Mouse (Mus musculus): ENCODE measurements around the gene Cacna1d. TPM values are rescaled to one million over a fixed set of nuclear protein-coding genes. Genes with fewer than 3 reads are reported as not detected.

Cacna1d gene
- total RNA-seq, 1 experiment from 2014 or later: 5.0 TPM

DNA sequence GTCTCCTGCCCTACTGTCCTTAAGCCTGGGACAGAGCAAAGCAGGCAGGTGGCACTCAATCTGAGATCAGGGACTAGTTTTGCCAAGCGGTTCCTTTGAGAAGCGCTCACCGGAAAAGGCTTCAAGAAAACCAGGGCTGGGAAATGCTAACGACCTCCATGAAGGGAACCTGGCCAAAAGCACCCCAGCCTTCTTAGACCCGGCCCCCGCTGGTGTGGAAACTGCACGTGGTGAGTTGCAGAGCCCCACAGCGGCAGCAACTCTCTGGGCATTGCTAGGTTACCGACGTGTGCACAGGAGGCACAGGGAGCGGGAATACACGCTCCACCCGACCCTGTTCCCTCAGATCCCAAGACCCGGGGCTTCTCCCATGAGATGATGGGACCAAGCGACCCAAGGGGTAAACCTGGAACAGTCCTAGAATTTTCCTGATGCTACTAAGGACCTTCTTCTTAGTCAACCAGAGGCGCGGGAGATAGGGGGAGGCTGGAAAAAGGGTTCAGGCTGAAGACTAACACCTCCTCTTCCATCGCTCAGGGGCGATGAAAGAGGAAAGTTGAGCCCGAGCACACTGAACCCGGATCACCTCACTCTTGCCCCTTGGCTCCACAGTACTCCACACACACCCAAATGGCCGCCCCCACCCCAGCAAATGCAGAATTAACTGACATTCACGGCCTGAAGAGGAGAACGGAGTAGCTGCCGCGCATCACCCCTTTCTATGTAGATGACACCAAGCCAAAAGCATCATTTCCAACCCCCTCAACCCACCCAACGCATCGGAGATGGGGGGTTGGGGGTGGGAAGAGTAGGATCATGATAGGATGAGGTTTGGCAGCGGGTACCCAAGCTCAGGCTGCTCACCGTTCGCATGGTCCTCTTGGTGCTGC lies 138.9 kb downstream of the Cacna1d start:
- no peak for ATAC-seq (replicated peaks; ENCODE audit: insufficient number of reproducible peaks, low FRiP score, low TSS enrichment, poor library complexity, severe bottlenecking)

- no peak for ATAC-seq (replicated peaks; ENCODE audit: insufficient number of reproducible peaks, low FRiP score, low TSS enrichment, poor library complexity, severe bottlenecking)
Observed at GRCm38 (mm10) chr14:30350285-30350684, 141.0 kb downstream of the Cacna1d start.

DNA sequence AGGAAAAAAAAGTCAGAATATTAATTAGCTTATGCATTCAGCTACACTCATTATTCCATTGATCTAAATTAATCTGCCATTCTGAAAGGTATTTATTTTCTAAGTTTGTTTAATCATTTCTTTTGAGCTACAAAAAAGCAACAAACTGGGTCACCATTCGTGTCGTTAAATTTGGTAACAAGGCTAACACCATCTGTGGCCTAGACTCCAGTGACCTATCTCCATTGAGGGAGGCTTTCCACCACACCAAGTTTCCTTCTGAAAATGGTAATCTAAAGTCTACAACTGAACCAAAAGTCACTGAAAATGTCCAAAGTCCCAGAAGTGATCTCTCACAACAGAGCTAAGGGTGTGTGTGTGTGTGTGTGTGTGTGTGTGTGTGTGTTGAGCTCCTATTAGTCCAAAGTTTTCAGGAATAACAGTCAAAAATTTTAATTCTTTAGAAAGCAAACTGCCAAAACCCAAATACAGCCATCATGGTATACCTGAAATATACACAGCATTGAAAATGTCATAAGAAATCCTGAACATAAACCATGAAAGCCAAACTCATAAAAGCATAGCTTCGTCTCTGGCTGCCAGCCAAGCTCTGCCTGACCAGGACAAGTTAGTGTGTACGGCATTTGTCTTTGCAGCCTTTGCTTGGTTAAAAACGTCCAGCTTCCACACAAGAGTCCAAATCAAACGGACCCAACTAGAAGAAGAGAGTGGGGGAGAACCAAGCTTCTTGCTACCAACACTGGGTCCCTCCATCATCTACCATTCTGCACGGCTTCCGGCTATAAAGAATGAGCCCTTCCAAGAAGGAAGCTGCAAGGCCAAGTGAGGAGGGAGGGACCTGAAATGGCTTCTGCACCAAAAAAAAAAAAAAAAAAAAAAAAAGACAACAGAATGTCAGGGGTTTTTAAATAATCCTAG lies 146.0 kb downstream of the Cacna1d start:
- no peak for ATAC-seq (replicated peaks; ENCODE audit: insufficient number of reproducible peaks, low FRiP score, low TSS enrichment, poor library complexity, severe bottlenecking)

DNA sequence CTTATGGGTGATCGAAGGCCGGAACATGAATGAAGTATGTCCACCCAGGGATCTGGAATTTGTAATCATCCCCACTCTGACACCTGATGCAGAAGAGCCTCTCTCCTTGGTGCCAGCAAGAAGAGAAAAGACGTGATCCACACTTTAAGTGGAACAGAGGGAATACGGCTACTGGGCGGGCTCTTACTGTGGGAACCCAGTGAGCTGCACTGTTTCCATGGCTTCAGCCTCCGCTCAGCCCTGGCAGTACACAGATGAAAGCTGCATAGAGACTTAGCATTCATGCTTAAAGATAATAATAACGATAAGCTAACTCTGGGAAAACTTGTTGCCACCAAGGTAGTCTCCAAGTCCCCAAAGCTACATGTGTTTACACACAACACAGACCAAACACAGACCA lies 147.5 kb downstream of the Cacna1d start:
- ATAC-seq (replicated peaks; ENCODE audit: insufficient number of reproducible peaks, low FRiP score, low TSS enrichment, poor library complexity, severe bottlenecking): no peak

GRCm38 (mm10) chr14:30341825-30342590 lies 149.2 kb downstream of the Cacna1d start:
- no peak for ATAC-seq (replicated peaks; ENCODE audit: insufficient number of reproducible peaks, low FRiP score, low TSS enrichment, poor library complexity, severe bottlenecking)

- no peak for ATAC-seq (replicated peaks; ENCODE audit: insufficient number of reproducible peaks, low FRiP score, low TSS enrichment, poor library complexity, severe bottlenecking)
Observed at GRCm38 (mm10) chr14:30340140-30340539, 151.1 kb downstream of the Cacna1d start.

- no peak for ATAC-seq (replicated peaks; ENCODE audit: insufficient number of reproducible peaks, low FRiP score, low TSS enrichment, poor library complexity, severe bottlenecking)
Observed at GRCm38 (mm10) chr14:30331856-30332255, 159.4 kb downstream of the Cacna1d start.

DNA sequence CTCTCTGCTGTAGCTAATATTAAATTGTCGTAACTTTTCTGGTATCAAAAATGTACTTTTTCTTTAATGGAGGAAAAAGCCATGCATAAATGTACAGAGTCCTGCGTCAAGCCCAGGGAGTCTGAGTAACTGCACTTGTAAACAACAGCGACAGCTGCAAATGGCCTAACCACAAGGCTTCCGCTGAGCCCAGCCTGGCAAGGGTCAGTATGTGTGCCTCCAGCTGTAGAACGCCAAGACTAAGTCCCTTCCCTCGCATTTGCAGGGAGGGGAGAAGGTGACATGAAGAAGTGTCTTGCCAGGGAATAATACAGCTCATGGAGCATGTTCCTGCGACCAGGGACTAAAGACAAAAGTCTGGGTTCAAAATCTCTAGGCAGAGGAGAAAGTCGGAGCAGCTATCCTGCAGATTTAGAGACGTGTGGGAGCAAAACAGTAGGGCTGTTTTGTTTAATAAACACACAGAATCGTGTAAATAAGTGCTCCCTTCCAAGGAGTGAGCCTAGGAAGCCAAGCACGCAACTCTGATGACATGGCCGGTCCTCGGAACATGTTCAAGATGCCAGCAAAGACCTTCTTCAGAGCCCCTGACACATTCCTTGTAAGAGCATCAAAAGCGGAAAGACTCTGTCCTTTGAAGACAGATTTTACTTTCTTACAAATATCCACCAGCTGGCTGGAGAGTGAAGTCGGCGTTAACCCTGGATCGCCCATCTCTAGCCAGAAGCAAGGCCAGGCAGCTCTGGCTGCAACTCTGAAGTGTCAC lies 160.7 kb downstream of the Cacna1d start:
- no peak for ATAC-seq (replicated peaks; ENCODE audit: insufficient number of reproducible peaks, low FRiP score, low TSS enrichment, poor library complexity, severe bottlenecking)

GRCm38 (mm10) chr14:30329109-30329508 lies 162.1 kb downstream of the Cacna1d start:
- no peak for ATAC-seq (replicated peaks; ENCODE audit: insufficient number of reproducible peaks, low FRiP score, low TSS enrichment, poor library complexity, severe bottlenecking)

DNA sequence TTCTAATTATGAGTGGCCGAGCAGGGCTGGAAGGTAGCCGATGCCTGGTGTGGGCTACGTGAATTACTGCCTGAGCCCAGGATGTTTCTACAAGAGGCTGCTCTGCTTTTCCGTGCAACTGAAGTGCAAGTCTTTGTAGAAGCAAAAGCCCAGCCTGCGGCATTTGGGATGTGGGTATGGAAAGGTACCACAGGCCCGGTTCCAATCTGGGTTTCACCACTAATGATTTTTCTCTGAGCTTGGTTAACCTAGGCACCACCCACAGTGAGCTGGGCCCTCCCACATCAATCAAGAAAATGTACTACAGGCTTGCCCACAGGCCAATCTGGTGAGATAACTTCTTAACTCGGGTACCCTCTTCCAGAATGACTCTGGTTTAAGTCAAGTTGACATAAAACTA lies 163.8 kb downstream of the Cacna1d start:
- no peak for ATAC-seq (replicated peaks; ENCODE audit: insufficient number of reproducible peaks, low FRiP score, low TSS enrichment, poor library complexity, severe bottlenecking)

DNA sequence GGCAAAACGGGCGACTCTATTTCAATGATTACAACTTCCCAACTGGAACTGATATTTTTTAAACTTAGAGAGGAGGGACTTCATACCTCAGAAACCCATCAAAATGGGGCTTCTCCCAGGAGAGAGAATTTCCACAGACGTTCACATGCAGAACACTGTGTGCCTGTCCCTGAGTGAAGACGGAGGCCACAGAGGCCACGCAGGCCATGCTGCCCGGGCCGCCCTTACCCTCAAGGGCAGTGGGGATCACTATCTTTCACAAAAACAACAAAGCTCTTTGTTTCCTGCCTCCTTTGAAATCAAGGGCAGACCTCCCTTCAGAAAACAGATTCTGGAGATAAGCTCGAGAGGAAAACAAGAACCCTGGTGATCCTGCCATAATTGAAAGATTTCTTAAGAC lies 164.2 kb downstream of the Cacna1d start:
- ATAC-seq (replicated peaks; ENCODE audit: insufficient number of reproducible peaks, low FRiP score, low TSS enrichment, poor library complexity, severe bottlenecking): no peak

DNA sequence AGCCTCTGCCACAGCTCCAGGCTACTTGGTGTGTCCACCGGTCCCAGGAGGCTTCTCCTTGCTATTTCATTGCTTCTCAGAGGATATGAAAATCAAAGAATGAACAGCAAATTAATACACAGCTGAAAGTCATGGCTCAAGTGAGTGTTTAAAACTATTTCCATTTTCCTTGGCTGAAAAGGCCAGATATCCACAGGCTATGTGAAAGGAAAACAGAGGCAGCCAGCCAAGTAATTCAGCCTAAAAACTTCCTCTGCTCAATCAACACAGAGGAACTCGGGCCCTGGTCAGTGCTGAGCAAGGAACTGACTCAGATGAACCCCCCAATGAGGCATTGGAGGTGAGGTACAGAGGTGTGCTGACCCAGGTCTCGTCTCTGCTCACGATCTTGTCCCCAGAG lies 165.0 kb downstream of the Cacna1d start:
- no peak for ATAC-seq (replicated peaks; ENCODE audit: insufficient number of reproducible peaks, low FRiP score, low TSS enrichment, poor library complexity, severe bottlenecking)

DNA sequence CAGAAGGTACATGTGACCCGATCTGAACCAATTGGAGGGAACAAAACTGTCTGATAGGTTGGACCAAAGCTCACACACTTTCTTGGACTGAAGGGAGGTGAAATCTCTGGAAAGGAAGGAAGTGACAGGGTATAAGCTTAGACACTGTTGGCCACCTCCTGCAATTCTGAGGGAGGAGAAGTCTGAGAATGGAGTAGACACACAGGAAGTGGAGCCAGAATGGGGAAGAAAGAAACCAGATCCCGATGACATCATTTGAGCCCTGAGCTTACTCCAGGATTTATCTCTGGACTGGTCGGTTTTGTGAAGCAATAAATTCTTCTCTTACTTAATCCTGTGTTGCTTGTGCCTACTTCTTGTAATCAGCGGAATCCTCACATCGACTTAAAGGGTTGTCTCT lies 166.3 kb downstream of the Cacna1d start:
- no peak for ATAC-seq (replicated peaks; ENCODE audit: insufficient number of reproducible peaks, low FRiP score, low TSS enrichment, poor library complexity, severe bottlenecking)

DNA sequence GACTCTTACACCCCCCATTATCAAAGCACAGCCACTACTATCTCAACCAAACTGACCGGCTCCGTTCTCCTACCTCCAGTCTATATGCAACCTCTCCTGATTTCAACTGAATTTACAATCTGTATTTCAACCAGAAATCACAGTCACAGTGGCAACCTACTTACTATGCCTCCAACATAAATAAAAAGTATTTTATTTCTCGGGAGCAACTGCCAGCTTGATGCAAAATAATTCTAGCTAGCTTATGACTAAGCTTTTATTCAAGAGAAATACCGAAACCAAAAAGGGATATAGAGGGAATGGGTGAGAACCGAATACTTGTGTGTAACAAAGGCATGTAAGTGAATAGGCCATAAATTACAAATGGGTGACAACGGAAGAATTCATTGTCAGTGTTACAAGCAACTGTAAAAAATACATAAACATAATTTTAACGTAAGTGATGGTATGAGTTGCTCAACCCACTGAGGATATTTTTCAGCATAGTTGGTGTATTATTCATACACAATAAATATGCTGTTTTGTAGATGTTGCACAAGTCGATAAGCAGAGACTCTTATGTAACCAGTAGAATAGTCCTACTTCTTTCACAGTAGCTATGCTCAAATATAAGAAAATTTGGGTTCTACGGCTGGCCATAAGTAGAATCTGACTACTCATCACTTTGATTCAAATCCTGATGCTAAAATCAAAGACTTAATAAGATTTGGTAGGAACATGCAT lies 172.4 kb downstream of the Cacna1d start:
- ATAC-seq (replicated peaks; ENCODE audit: insufficient number of reproducible peaks, low FRiP score, low TSS enrichment, poor library complexity, severe bottlenecking): no peak

DNA sequence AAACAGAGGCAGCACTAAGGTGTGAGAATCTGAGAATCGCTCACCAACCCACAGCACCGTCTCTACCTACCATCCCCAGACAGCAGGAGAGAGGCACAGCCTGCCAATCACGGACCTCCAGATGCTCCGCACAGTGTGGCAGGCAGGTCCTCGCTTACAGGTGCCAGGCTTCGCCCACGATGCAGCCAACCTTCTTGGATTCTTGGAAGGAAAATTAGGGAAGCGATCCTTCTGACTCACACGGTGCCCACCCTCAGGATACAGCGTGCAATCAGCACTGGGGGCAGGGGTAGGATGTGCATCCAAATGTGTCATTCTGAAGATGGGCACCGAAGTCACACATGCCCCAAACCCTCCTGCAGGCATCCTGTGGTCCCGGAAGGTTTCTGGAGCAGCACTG lies 173.0 kb downstream of the Cacna1d start:
- ATAC-seq (replicated peaks; ENCODE audit: insufficient number of reproducible peaks, low FRiP score, low TSS enrichment, poor library complexity, severe bottlenecking): no peak

DNA sequence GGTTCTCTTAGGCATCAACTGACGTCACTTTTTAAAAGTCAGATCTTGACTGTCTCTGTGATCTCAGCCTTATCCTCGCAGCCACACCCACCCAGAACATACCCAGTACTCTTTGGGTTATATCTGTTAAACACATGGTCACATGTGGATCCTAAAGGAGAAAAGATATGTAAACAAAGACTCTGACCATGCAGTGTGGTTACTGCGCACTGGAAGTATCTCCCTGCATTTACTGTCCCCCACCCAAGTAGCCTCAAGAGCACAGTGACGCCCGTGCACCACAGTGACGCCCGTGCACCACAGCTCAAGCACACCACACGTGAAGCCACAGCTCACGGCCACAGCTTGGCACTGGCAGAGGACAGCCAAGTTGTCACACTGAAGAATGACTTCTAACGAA lies 173.6 kb downstream of the Cacna1d start:
- ATAC-seq (replicated peaks; ENCODE audit: insufficient number of reproducible peaks, low FRiP score, low TSS enrichment, poor library complexity, severe bottlenecking): no peak

DNA sequence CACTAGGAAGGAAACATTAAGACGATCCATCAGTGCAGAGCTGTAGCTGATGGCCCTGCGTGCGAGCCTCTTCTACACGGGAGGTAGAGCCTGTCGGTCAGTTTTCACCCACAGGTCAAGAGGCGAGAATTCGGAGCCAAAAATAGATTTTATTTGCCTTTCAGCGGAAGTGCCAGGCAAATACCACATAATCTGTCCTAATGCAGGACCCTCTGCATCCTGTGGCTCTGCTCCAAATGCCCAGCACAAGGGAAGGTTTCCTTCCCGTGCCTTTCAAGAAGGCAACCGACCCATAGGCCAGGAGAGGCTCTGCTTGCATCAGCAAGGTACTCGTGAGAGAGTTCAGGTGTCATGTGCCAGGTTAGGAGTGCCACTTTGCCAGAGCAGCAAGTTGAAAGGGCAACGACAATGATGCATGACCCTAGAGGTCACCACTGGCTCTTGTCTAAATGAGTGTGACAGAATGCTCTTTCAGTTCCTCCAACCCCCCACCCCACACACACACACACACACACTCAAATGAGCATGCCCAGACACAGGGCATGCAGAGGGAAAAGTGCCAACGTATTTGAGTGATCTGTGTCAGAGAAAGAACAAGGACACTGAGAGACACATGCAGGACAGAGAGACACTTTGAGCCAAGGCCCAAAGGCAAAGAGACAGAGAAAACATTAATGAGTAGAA lies 179.9 kb downstream of the Cacna1d start:
- no peak for ATAC-seq (replicated peaks; ENCODE audit: insufficient number of reproducible peaks, low FRiP score, low TSS enrichment, poor library complexity, severe bottlenecking)
